Mouse (Mus musculus) spleen, adult 2 months (tissue): ENCODE measurements around the gene Dnajb4.
"Not testable (repeated sequence)": the region's sequence is repeated elsewhere in the genome, so short reads cannot be mapped to it uniquely, and the experiment has no call there.

Experiments
- CTCF ChIP-seq: fragments of 200-500 bp; IDR thresholded peaks from 2 replicates; pipeline ENCODE4 v1.5.1; 2011; ENCODE audit warnings: mild to moderate bottlenecking, inconsistent platforms; ENCODE audit not compliant: insufficient read depth, insufficient read length, insufficient replicate concordance; ENCODE audit errors: extremely low read depth
- POLR2A ChIP-seq: fragments of 200-500 bp; IDR thresholded peaks from 2 replicates; pipeline ENCODE4 v1.6.1; 2011; ENCODE audit warnings: low read depth, low read length, inconsistent platforms

- TF ChIP-seq POLR2A, CTCF: not testable (repeated sequence)
Observed at GRCm38 (mm10) chr3:152136106-152136505, 74.0 kb downstream of the Dnajb4 start.
